Mouse (Mus musculus) ES-E14 (cell line): ENCODE measurements around the gene Emp3. TPM values are rescaled to one million over a fixed set of nuclear protein-coding genes. Genes with fewer than 3 reads are reported as not detected.
"Not testable (repeated sequence)": the region's sequence is repeated elsewhere in the genome, so short reads cannot be mapped to it uniquely, and the experiment has no call there.

Experiments used
- DNase-seq: peaks from one replicate; pipeline ENCODE4 v3.0.0-alpha.2; 2013; ENCODE audit warnings: low read depth, low spot score
- H3K27ac ChIP-seq: 2 replicates; pipeline ENCODE4 v1.5.1; 2012; ENCODE audit warnings: low read depth, mild to moderate bottlenecking, low read length, moderate library complexity, mixed read lengths; ENCODE audit not compliant: poor library complexity, insufficient read depth, severe bottlenecking
- H3K36me3 ChIP-seq: 2 replicates; pipeline ENCODE4 v1.6.1; 2012; ENCODE audit warnings: mild to moderate bottlenecking, low read length, moderate library complexity, mixed read lengths; ENCODE audit not compliant: control insufficient read depth, poor library complexity, insufficient read depth, severe bottlenecking
- H3K4me1 ChIP-seq, 2 experiments: fragments of 150-350 bp in 1 of 2; sonication (generic) in 1 of 2; 2 replicates each; pipeline ENCODE4 v1.6.1; 2012; ENCODE audit warnings: low read length in 2 of 2, mild to moderate bottlenecking in 1 of 2, mixed read lengths in 1 of 2; ENCODE audit not compliant: control insufficient read depth in 2 of 2, insufficient read depth in 2 of 2, poor library complexity in 1 of 2
- H3K4me3 ChIP-seq, 2 experiments: fragments of 150-350 bp in 1 of 2; sonication (generic) in 1 of 2; 2 replicates each; pipeline ENCODE4 v1.5.1; 2012; ENCODE audit warnings: low read length in 2 of 2, low read depth in 1 of 2, mild to moderate bottlenecking in 1 of 2, mixed read lengths in 1 of 2; ENCODE audit not compliant: insufficient read depth in 1 of 2, poor library complexity in 1 of 2, severe bottlenecking in 1 of 2
- H3K9ac ChIP-seq: 2 replicates; pipeline ENCODE4 v1.6.1; 2012; ENCODE audit warnings: low read depth, mild to moderate bottlenecking, low read length, mixed read lengths; ENCODE audit not compliant: poor library complexity, insufficient read depth, severe bottlenecking
- H3K9me3 ChIP-seq: fragments of 150-350 bp; sonication (generic); 2 replicates; pipeline ENCODE4 v1.6.1; 2012; ENCODE audit warnings: low read depth, mild to moderate bottlenecking, low read length; ENCODE audit not compliant: control insufficient read depth, insufficient read depth
- CHD2 ChIP-seq: IDR thresholded peaks from 2 replicates; pipeline ENCODE4 v1.6.1; 2014; ENCODE audit warnings: mild to moderate bottlenecking, low read depth, low read length, inconsistent platforms
- HCFC1 ChIP-seq: IDR thresholded peaks from 2 replicates; pipeline ENCODE4 v1.6.1; 2012; ENCODE audit warnings: low read length, inconsistent platforms, borderline replicate concordance; ENCODE audit not compliant: insufficient read depth
- MAFK ChIP-seq: IDR thresholded peaks from 2 replicates; pipeline ENCODE4 v1.6.1; 2014; ENCODE audit warnings: mild to moderate bottlenecking, low read depth, low read length, inconsistent platforms; ENCODE audit not compliant: insufficient read depth
- ZC3H11A ChIP-seq: IDR thresholded peaks from 2 replicates; pipeline ENCODE4 v1.6.1; 2012; ENCODE audit warnings: low read depth, mild to moderate bottlenecking, inconsistent platforms, low read length, borderline replicate concordance
- ZNF384 ChIP-seq: IDR thresholded peaks from 2 replicates; pipeline ENCODE4 v1.6.1; 2012; ENCODE audit warnings: low read depth, low read length, inconsistent platforms
- in situ Hi-C, 2 experiments: fragments of 600-800 bp; cut with MboI; formaldehyde crosslinking; loops; one replicate each; pipeline ENCODE4 v1.15.1; 2025; ENCODE audit warnings: low sequenced_read_pairs in 2 of 2, inconsistent platforms in 1 of 2; ENCODE audit not compliant: unreplicated experiment in 2 of 2
- total RNA-seq: library from RNA; depleted of rRNA; stranded (reverse); fragments of 300-350 nt; gene quantifications from 2 replicates; pipeline ENCODE4 v1.2.3, GENCODE M21; 2012

The Emp3 gene
- total RNA-seq, 1 experiment: 56.5 TPM

GRCm38 (mm10) chr7:45909145-45909544, 12.1 kb downstream of the Emp3 start:
- in situ Hi-C loops: no loop called here
- Histone ChIP-seq H3K4me1 (no peaks in the 10 kb centered on the region), H3K9ac (no peak overlapping the region), H3K9me3 (no peaks in the 10 kb centered on the region), H3K27ac (no peak overlapping the region), H3K4me3 (no peak overlapping the region), H3K36me3 (peaks cover 18% of the 10 kb centered on the region)
- TF ChIP-seq CHD2: no peak
- no peak for TF ChIP-seq ZNF384
- no peak for TF ChIP-seq ZC3H11A
- no peak for TF ChIP-seq MAFK
- no peak for TF ChIP-seq HCFC1
- no peak for DNase-seq

DNA sequence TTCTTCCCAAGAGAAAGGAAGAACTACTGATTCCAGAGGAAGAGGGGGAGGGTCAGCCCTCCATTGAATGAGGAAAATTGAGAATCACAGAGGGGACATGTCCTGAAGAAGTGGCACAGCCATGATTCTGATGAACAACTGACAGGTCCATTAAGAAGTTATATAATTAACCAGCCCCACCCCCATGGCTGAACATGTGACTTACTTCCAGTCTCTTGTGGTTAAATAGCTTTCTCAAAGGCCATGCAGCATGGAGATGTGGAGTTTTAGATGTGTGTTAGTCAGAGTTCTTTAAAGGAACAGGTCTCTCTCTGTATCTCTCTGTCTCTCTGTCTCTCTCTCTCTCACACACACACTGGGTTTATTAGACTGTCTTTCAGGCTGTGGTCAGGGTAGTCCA, 12.8 kb downstream of the Emp3 start:
- no peak overlapping the region for H3K27ac ChIP-seq
- no peaks in the 10 kb centered on the region for H3K4me1 ChIP-seq
- H3K36me3 ChIP-seq: peaks cover 18% of the 10 kb centered on the region
- in situ Hi-C loops: no loop called here
- no peaks in the 10 kb centered on the region for H3K9me3 ChIP-seq
- no peak overlapping the region for H3K4me3 ChIP-seq
- no peak overlapping the region for H3K9ac ChIP-seq
- no peak for TF ChIP-seq CHD2
- no peak for TF ChIP-seq ZNF384
- DNase-seq: no peak

DNA sequence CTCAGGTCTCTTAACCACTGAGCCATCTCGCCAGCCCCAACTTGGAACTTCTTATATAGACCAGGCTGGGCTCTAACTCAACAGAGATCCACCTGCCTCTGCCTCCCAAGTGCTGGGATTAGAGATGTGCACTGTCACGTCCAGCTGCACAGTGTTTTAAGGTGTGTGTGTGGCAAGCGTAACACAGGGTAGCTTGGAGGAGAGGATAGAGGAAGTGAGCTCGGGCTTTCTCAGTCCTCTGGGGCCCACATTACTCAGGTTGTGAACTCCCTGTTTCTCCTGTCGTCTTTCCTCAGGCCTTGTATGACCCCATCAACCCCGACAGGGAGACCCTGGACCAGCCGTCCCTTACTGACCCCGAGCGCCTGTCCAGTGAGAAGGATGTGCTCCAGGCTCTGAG, 14.6 kb downstream of the Emp3 start:
- H3K4me1 ChIP-seq: no peaks in the 10 kb centered on the region; a peak in 1 of 4 replicates
- H3K9ac ChIP-seq: no peak overlapping the region
- in situ Hi-C loops: no loop called here
- no peaks in the 10 kb centered on the region for H3K9me3 ChIP-seq
- DNase-seq: no peak
- H3K36me3 ChIP-seq: peaks cover 18% of the 10 kb centered on the region
- H3K4me3 ChIP-seq: no peak overlapping the region
- H3K27ac ChIP-seq: no peak overlapping the region
- TF ChIP-seq CHD2 (no peak), ZNF384 (no peak), HCFC1 (no peak), ZC3H11A (no peak), MAFK (no peak)

- H3K4me3 ChIP-seq: no peak overlapping the region
- in situ Hi-C loops: no loop called here
- peaks cover 5% of the 10 kb centered on the region for H3K36me3 ChIP-seq
- H3K4me1 ChIP-seq: no peaks in the 10 kb centered on the region; a peak in 1 of 4 replicates
- TF ChIP-seq ZC3H11A: no peak
- no peak for TF ChIP-seq HCFC1
- TF ChIP-seq CHD2: no peak
- no peak for TF ChIP-seq MAFK
- TF ChIP-seq ZNF384: no peak
- no peaks in the 10 kb centered on the region for H3K9me3 ChIP-seq
- no peak for DNase-seq
- no peak overlapping the region for H3K9ac ChIP-seq
- H3K27ac ChIP-seq: no peak overlapping the region
These were observed 18.7 kb downstream of the Emp3 start for GRCm38 (mm10) chr7:45902481-45903002.

DNA sequence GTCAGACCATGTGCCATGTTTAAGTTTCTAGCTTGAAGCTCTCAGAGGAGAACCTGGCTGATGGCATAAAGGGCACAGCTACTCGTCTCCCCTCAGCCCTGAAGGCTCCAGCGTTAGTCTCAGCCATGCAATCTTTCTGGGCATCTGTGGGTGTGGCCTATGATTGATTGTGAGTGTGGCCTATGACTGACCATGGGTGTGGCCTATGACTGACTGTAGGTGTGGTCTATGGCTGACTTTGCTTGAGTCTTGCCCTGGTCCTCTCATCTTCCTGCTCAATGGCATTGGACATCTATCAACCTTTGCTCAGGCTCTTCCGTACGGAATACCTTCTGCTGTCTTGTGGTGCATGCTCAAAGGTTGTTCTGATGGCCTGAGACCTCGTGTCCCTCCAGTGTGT, 19.6 kb downstream of the Emp3 start:
- DNase-seq: peak; percentile 71
- TF ChIP-seq ZC3H11A (no peak), CHD2 (0 out of 2 replicates have a peak, but pooled peaks have one; percentile 44)
- in situ Hi-C loops: no loop called here

DNA sequence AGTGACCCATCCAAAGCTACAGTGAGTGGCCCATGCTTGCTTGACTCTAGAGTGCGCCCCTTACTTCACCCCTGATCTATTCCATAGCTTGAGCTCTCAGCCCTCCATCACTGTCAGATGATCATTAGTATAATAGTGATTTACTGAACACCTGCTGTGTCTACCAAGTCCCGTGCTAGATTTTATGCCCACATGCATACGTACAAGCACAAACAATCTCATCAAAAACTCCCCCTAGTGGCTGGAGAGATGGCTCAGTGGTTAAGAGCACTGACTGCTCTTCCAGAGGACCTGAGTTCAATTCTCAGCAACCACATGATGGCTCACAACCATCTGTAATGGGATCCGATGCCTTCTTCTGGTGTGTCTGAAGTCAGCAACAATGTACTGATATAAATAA, 23.1 kb downstream of the Emp3 start:
- Histone ChIP-seq H3K4me3 (peak overlapping the region; percentile 77 to 87; a peak in 3 of 4 replicates), H3K27ac (peak overlapping the region; percentile 92; the same call in 1 of the 2 replicates), H3K9ac (peak overlapping the region; percentile 46; the same call in 1 of the 2 replicates)
- in situ Hi-C loops, DNase-seq, H3K36me3 ChIP-seq, H3K9me3 ChIP-seq, H3K4me1 ChIP-seq: not testable (repeated sequence)

More for the DNA sequence above, 19.6 kb downstream of the Emp3 start:
- H3K9me3 ChIP-seq: no peaks in the 10 kb centered on the region
- H3K9ac ChIP-seq: no peak overlapping the region
- H3K36me3 ChIP-seq: no peaks in the 10 kb centered on the region; the same call in 1 of the 2 replicates
- no peak overlapping the region for H3K27ac ChIP-seq
- no peaks in the 10 kb centered on the region; a peak in 1 of 4 replicates for H3K4me1 ChIP-seq
- no peak overlapping the region for H3K4me3 ChIP-seq
